Mouse (Mus musculus) layer of hippocampus, adult 9-10 months (tissue): ENCODE data around the gene Pxylp1.
A peak's percentile ranks its signal among the peaks of the same experiment; 100 is the strongest.
"Not testable (repeated sequence)": the region's sequence is repeated elsewhere in the genome, so short reads cannot be mapped to it uniquely, and the experiment has no call there.

ENCODE experiments used
- DNase-seq: peaks from one replicate; pipeline ENCODE4 v3.0.0; 2022; ENCODE audit warnings: low spot score

Gene Pxylp1

DNA sequence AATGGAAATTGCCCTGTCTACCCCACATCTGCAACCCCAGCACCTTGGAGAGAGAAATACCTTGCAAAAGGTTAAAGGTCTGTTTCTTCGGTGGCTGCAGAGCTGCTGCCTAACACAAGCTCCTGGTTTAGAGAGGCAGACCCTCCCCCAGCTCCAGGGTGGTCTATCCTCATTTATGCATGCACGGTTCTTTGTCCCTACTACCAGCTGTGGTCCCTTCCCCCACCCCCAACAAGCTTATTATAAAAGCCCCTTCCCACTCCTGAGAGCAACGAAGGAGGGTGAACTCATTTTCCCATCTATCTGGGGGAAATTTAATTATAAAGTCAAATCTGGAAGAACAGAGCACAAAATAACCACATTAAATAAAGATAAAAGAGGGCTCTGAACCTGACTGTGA is at the start of gene Pxylp1:
TSS of gene Pxylp1 (minus strand) at position 124 of the 400 bp plus-strand sequence.
- DNase-seq, result no peak

- DNase-seq, result no peak
Measured at GRCm38 (mm10) chr9:96938887-96939286, 46.4 kb upstream of the Pxylp1 start.

GRCm38 (mm10) chr9:96936427-96936826 is 44.0 kb upstream of the Pxylp1 start:
- not testable (repeated sequence) for DNase-seq

DNA sequence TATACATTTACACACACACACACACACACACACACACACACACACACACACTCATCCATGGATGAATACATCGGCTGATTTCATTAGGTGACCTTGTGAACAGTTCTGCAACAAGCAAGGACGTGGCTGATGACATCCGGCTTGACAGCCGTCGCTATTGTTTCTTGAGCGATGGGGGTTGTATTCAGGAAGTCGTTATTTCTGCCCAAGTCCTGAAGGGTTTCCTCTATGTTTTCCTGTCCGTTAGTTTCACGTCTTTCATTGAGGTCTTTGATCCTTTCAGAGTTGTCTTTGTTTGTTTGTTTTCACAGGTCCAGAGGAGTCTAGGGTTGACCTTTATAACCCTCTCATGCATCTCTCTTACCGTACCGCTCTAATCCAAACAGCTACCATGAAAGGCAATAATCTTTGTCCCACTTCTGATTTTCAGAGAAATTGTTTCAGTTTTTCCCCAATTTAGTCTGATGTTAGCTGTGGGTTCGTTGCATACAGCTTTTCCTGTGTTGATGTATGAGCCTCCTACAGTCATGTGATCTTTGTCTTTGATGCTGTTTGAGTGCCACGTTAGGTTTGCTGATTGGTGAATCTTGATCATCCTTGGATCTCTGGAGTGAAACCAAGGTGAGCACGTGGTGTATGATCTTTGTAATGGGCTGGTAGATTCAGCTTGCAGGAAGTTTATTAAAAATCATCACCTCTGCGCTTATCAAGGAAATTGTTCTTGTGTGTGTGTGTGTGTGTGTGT is 43.3 kb upstream of the Pxylp1 start:
- DNase-seq, result no peak

GRCm38 (mm10) chr9:96934816-96935215 is 42.3 kb upstream of the Pxylp1 start:
- no peak for DNase-seq

GRCm38 (mm10) chr9:96932751-96933150 is 40.3 kb upstream of the Pxylp1 start:
- no peak for DNase-seq

DNA sequence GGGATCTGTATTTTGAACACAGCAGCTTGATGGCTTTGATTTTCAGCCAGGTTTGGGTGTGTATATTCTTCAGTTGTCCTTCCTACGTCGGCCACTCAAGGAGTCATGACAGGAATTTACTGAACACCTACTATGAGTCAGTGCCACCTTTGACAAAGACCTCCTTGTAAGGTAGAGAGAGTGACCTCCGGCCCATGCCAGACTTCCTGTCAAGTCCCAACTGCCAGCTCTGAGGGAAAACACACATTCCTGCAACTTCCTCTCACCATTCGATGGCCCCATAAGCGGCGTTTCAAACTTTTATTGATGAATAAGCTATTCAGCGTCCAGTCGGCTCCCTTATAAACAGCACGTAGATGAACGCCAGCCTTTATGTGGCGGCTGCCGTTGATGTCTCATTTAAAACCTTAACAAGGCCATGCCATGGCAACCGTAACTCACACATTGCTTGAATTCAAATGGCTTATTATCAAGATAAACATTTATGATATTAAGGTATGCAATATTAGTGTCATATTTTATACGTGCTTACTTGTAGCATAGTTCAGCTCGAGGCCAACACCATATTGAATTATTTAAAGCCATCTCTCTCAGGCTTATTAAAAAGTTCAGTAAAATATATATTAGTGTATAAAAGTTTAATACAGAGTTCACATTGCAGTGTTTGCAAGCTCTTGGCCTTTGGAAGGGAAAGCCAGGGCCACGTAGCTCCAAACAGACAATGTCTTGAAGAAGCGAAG is 31.3 kb upstream of the Pxylp1 start:
- no peak for DNase-seq

GRCm38 (mm10) chr9:96923119-96923518 is 30.6 kb upstream of the Pxylp1 start:
- DNase-seq, result no peak

GRCm38 (mm10) chr9:96916620-96917538 is 24.4 kb upstream of the Pxylp1 start:
- DNase-seq, result peak; percentile 99

GRCm38 (mm10) chr9:96916076-96916475 is 23.6 kb upstream of the Pxylp1 start:
- DNase-seq, result no peak

DNA sequence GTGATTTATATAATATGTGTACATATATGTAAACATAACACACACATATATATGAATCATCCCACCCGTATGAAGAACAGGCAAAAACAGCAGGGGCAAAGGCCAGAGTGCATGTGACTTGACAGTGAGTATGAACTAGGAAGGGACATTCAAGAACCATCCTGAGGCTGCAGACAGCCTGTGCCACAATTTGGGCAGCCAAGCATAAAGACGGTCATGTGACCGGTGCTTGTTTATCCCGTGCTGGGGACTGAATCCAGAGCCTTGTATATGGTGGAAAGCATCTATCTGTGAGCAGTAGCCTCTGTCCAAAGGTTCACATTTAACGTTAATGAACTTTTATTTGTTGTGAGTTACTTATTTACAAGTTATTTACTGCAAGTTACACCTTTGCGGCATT is 22.4 kb upstream of the Pxylp1 start:
- DNase-seq, result no peak

- no peak for DNase-seq
Measured at GRCm38 (mm10) chr9:96914005-96914404, 21.5 kb upstream of the Pxylp1 start.

DNA sequence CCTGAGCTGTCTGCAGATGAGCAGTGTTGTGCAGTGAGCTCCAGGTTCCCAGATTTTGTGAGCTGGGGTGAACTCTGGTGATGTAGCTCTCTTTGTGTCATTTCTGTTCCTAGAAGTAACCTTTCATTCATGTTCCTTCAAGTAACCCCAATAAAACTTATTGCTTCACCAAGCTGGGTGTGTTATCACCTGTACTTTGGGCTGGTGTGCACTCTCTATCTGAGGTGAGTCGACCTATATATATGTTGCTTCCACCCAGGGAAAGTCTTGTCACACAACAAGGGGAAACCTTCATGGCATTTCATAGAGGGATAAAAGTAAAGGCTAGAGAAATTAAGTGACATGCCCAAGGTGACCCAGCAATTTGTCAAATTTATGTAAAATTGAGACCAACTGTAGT is 17.0 kb upstream of the Pxylp1 start:
- DNase-seq, result no peak

- no peak for DNase-seq
Measured at GRCm38 (mm10) chr9:96908737-96909136, 16.3 kb upstream of the Pxylp1 start.

DNA sequence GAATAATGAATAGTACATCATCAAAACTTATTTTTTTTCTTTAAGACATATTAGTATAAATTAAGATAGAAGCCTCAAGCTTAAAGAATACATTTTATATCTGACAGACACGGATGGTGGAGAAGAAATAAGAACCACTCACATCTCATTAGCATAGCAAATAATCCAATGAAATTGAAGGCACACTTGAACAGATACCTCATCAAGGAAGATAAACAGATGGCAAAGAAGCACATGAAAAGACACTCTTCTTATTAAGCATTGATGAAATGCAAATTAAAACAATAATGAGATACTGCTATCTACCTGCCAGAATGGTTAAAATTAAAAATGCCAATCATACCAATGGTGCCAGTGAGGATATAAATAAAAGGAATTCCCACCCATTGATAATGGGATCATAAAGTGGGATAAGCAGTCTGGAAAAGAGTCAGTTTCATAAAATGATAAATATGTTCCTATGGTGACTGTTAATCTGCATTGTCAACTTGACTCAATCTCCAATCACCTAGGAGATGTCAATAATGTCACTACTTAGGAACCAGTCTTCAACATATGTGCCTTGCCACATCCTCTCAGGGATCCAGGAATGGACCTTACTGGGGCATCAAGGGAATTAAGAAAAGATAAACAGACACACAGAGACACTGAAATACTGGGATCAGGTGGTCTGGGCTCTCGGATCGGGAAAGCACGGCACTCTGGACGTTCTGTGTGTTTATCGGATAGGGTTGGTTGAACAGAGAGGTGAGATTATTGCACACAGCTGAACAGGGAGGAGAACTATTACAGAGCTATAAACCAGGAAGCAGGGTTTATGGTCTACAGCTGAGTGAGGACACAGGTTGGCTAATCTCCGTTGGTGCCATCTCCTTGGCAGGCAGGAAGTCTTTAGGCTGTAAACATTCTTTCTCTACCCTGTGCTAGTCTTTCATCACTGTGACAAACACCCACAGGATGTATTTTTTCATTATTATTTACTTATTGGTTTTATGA is 12.2 kb upstream of the Pxylp1 start:
- DNase-seq, result no peak

- DNase-seq, result no peak
Measured at GRCm38 (mm10) chr9:96899717-96900116, 7.2 kb upstream of the Pxylp1 start.

- DNase-seq, result no peak
Measured at GRCm38 (mm10) chr9:96899004-96899403, 6.5 kb upstream of the Pxylp1 start.

GRCm38 (mm10) chr9:96896690-96897089 is 4.2 kb upstream of the Pxylp1 start:
- DNase-seq, result no peak

- DNase-seq, result no peak
Measured at GRCm38 (mm10) chr9:96893582-96893981, 1.1 kb upstream of the Pxylp1 start.

- DNase-seq, result no peak
Measured at GRCm38 (mm10) chr9:96891341-96892330, 833 bp downstream of the Pxylp1 start.
